Mouse (Mus musculus) layer of hippocampus, adult 2 months (tissue): ENCODE data around the gene Cela3a. TPM values are rescaled to one million over a fixed set of nuclear protein-coding genes. Genes with fewer than 3 reads are reported as not detected.

ENCODE experiments used
- DNase-seq, 2 experiments: peaks; one replicate each; pipeline ENCODE4 v3.0.0; 2022; ENCODE audit warnings: low spot score in 2 of 2
- H3K27ac ChIP-seq: fragments of 200-600 bp; 2 replicates; pipeline ENCODE4 v1.8.1; 2022
- H3K4me3 ChIP-seq: fragments of 200-600 bp; 2 replicates; pipeline ENCODE4 v1.8.1; 2022; ENCODE audit warnings: mild to moderate bottlenecking
- CTCF ChIP-seq: fragments of 200-600 bp; conservative IDR thresholded peaks from 2 replicates; pipeline ENCODE4 v1.8.1; 2022; ENCODE audit warnings: antibody characterized with exemption, mild to moderate bottlenecking, moderate library complexity
- total RNA-seq, 2 experiments: library from RNA; stranded (reverse); gene quantifications; 2 replicates each; pipeline ENCODE4 v1.2.3; 2021

Cela3a gene
- total RNA-seq, 2 experiments from 2014 or later, result not detected

- H3K27ac ChIP-seq, result no peak overlapping the region
These were observed 16.0 kb downstream of the Cela3a start for GRCm38 (mm10) chr4:137393378-137394135.

GRCm38 (mm10) chr4:137392874-137393273 is 16.7 kb downstream of the Cela3a start:
- H3K27ac ChIP-seq, result no peak overlapping the region
- no peak for DNase-seq
- no peak overlapping the region for H3K4me3 ChIP-seq
- no peak for TF ChIP-seq CTCF

More at GRCm38 (mm10) chr4:137393378-137394135, 16.0 kb downstream of the Cela3a start:
- DNase-seq, result no peak
- TF ChIP-seq CTCF, result no peak
- H3K4me3 ChIP-seq, result no peak overlapping the region

- TF ChIP-seq CTCF, result peak; percentile 56
- H3K4me3 ChIP-seq, result no peak overlapping the region
- DNase-seq, result no peak
- H3K27ac ChIP-seq, result no peak overlapping the region
These were observed 18.3 kb downstream of the Cela3a start for GRCm38 (mm10) chr4:137391287-137391686.

GRCm38 (mm10) chr4:137390196-137390595 is 19.4 kb downstream of the Cela3a start:
- no peak for TF ChIP-seq CTCF
- Histone ChIP-seq H3K4me3 (no peak overlapping the region), H3K27ac (no peak overlapping the region)
- no peak for DNase-seq

- peak overlapping the region; percentile 66 for H3K4me3 ChIP-seq
- H3K27ac ChIP-seq, result peak overlapping the region; percentile 98
- TF ChIP-seq CTCF, result no peak
- no peak for DNase-seq
These were observed 20.6 kb downstream of the Cela3a start for GRCm38 (mm10) chr4:137388983-137389382.

- H3K27ac ChIP-seq, result peak overlapping the region; percentile 98
- TF ChIP-seq CTCF, result no peak
- peak; percentile 78 to 87 for DNase-seq
- H3K4me3 ChIP-seq, result peak overlapping the region; percentile 66
These were observed 21.4 kb downstream of the Cela3a start for GRCm38 (mm10) chr4:137388059-137388794.

- DNase-seq, result no peak
- H3K27ac ChIP-seq, result peak overlapping the region; percentile 98
- peak overlapping the region; percentile 66 for H3K4me3 ChIP-seq
- TF ChIP-seq CTCF, result no peak
These were observed 22.0 kb downstream of the Cela3a start for GRCm38 (mm10) chr4:137387482-137388058.

- DNase-seq, result no peak
- no peak overlapping the region for H3K27ac ChIP-seq
- no peak for TF ChIP-seq CTCF
- H3K4me3 ChIP-seq, result no peak overlapping the region
These were observed 28.6 kb downstream of the Cela3a start for GRCm38 (mm10) chr4:137380702-137381605.

GRCm38 (mm10) chr4:137379713-137380255 is 29.8 kb downstream of the Cela3a start:
- TF ChIP-seq CTCF, result no peak
- Histone ChIP-seq H3K27ac (no peak overlapping the region), H3K4me3 (no peak overlapping the region)
- no peak for DNase-seq

GRCm38 (mm10) chr4:137379085-137379484 is 30.5 kb downstream of the Cela3a start:
- no peak overlapping the region for H3K4me3 ChIP-seq
- H3K27ac ChIP-seq, result no peak overlapping the region
- no peak for DNase-seq
- no peak for TF ChIP-seq CTCF

GRCm38 (mm10) chr4:137377526-137378304 is 31.9 kb downstream of the Cela3a start:
- no peak for TF ChIP-seq CTCF
- no peak overlapping the region for H3K27ac ChIP-seq
- no peak overlapping the region for H3K4me3 ChIP-seq
- no peak for DNase-seq
